Mouse (Mus musculus) myocyte (in vitro differentiated cells): Measurements from ENCODE around the gene Cript. TPM values are rescaled to one million over a fixed set of nuclear protein-coding genes. Genes with fewer than 3 reads are reported as not detected.

Experiments used
- H3K27me3 ChIP-seq: one replicate; pipeline ENCODE4 v1.6.1; 2011; ENCODE audit not compliant: control insufficient read depth, insufficient read depth, insufficient read length
- H3K36me3 ChIP-seq: one replicate; pipeline ENCODE4 v1.6.1; 2011; ENCODE audit not compliant: control insufficient read depth, insufficient read depth
- H3K4me2 ChIP-seq: one replicate; pipeline ENCODE4 v1.6.1; 2011; ENCODE audit warnings: low read depth, control low read depth
- H3K4me3 ChIP-seq: one replicate; pipeline ENCODE4 v1.5.1; 2011; ENCODE audit warnings: mild to moderate bottlenecking, control low read depth, moderate library complexity
- H3K79me2 ChIP-seq: one replicate; pipeline ENCODE4 v1.6.1; 2011; ENCODE audit not compliant: control insufficient read depth, insufficient read depth
- H3ac ChIP-seq: one replicate; pipeline ENCODE4 v1.6.1; 2011; ENCODE audit not compliant: control insufficient read depth, insufficient read length
- CEBPB ChIP-seq: IDR thresholded peaks from 2 replicates; pipeline ENCODE4 v1.6.1; 2011; ENCODE audit warnings: mild to moderate bottlenecking, moderate library complexity; ENCODE audit not compliant: poor library complexity, insufficient read depth, severe bottlenecking
- E2F4 ChIP-seq: IDR thresholded peaks from one replicate; pipeline ENCODE4 v1.6.1; 2011; ENCODE audit warnings: mild to moderate bottlenecking, control low read depth, moderate library complexity; ENCODE audit not compliant: insufficient read depth
- MAX ChIP-seq: IDR thresholded peaks from one replicate; pipeline ENCODE4 v1.6.1; 2011; ENCODE audit warnings: low read depth, mild to moderate bottlenecking, control low read depth
- MYOD1 ChIP-seq, 3 experiments: IDR thresholded peaks; one replicate each; pipeline ENCODE4 v1.6.1; 2011; ENCODE audit warnings: control low read depth in 2 of 3, low read depth in 2 of 3, mild to moderate bottlenecking in 2 of 3, moderate library complexity in 1 of 3; ENCODE audit not compliant: insufficient read length in 2 of 3, control insufficient read depth in 1 of 3
- MYOG ChIP-seq, 3 experiments: IDR thresholded peaks; one replicate each; pipeline ENCODE4 v1.6.1; 2011; ENCODE audit warnings: control low read depth in 2 of 3, low read depth in 2 of 3, mild to moderate bottlenecking in 2 of 3; ENCODE audit not compliant: insufficient read length in 2 of 3, control insufficient read depth in 1 of 3, insufficient read depth in 1 of 3
- POLR2A ChIP-seq: IDR thresholded peaks from one replicate; pipeline ENCODE4 v1.6.1; 2011; ENCODE audit warnings: low read depth, mild to moderate bottlenecking, control low read depth, moderate library complexity; ENCODE audit not compliant: insufficient read length
- POLR2AphosphoS2 ChIP-seq: IDR thresholded peaks from one replicate; pipeline ENCODE4 v1.6.1; 2011; ENCODE audit warnings: low read depth, control low read depth; ENCODE audit not compliant: insufficient read length
- REST ChIP-seq: IDR thresholded peaks from one replicate; pipeline ENCODE4 v1.6.1; 2011; ENCODE audit warnings: mild to moderate bottlenecking, control low read depth, moderate library complexity; ENCODE audit not compliant: insufficient read depth, insufficient read length
- SRF ChIP-seq: IDR thresholded peaks from one replicate; pipeline ENCODE4 v1.6.1; 2011; ENCODE audit warnings: low read depth; ENCODE audit not compliant: control insufficient read depth, insufficient read length
- TCF12 ChIP-seq: IDR thresholded peaks from one replicate; pipeline ENCODE4 v1.6.1; 2011; ENCODE audit warnings: mild to moderate bottlenecking, control low read depth; ENCODE audit not compliant: poor library complexity, insufficient read depth, severe bottlenecking
- TCF3 ChIP-seq: IDR thresholded peaks from one replicate; pipeline ENCODE4 v1.6.1; 2011; ENCODE audit warnings: low read depth, control low read depth; ENCODE audit not compliant: insufficient read length
- USF1 ChIP-seq: IDR thresholded peaks from one replicate; pipeline ENCODE4 v1.6.1; 2011; ENCODE audit warnings: low read depth, mild to moderate bottlenecking, control low read depth, moderate library complexity
- polyA plus RNA-seq: library from polyadenylated mRNA; unstranded; fragments of >200 nt; fragmentation: generic; extraction: Trizol; gene quantifications from one replicate; pipeline ENCODE4 v1.2.1, GENCODE M21; 2012; ENCODE audit warnings: missing spikeins

Gene Cript
- polyA plus RNA-seq, 1 experiment = 49.1 TPM

GRCm38 (mm10) chr17:87038496-87038895, 13.1 kb downstream of the Cript start:
- TF ChIP-seq E2F4 = no peak
- TF ChIP-seq SRF = no peak
- TF ChIP-seq MYOD1 (IDR thresholded peaks at IDR 0.05; ENCODE audit: control insufficient read depth in 1 of 3, insufficient read length in 2 of 3, low read depth in 2 of 3) = no peak
- no peak for TF ChIP-seq TCF3
- TF ChIP-seq MAX = no peak
- TF ChIP-seq MYOG (IDR thresholded peaks at IDR 0.05; ENCODE audit: control insufficient read depth in 1 of 3, insufficient read depth in 1 of 3, insufficient read length in 2 of 3, low read depth in 2 of 3) = no peak
- TF ChIP-seq POLR2AphosphoS2 = no peak
- no peak for TF ChIP-seq TCF12
- TF ChIP-seq CEBPB = no peak
- no peak for TF ChIP-seq POLR2A
- H3K79me2 ChIP-seq = no peaks in the 10 kb centered on the region

GRCm38 (mm10) chr17:87041739-87042138, 16.4 kb downstream of the Cript start:
- H3K27me3 ChIP-seq = no peaks in the 10 kb centered on the region
- no peak overlapping the region for H3K4me2 ChIP-seq
- no peak overlapping the region for H3ac ChIP-seq
- no peaks in the 10 kb centered on the region for H3K79me2 ChIP-seq
- H3K4me3 ChIP-seq = no peak overlapping the region
- peaks cover 8% of the 10 kb centered on the region for H3K36me3 ChIP-seq
- TF ChIP-seq MYOD1 (IDR thresholded peaks at IDR 0.05; ENCODE audit: control insufficient read depth in 1 of 3, insufficient read length in 2 of 3, low read depth in 2 of 3) (no peak), TCF3 (no peak), POLR2AphosphoS2 (no peak), USF1 (no peak), SRF (no peak), POLR2A (no peak), REST (no peak), E2F4 (no peak), TCF12 (no peak), CEBPB (no peak), MYOG (IDR thresholded peaks at IDR 0.05; ENCODE audit: control insufficient read depth in 1 of 3, insufficient read depth in 1 of 3, insufficient read length in 2 of 3, low read depth in 2 of 3) (no peak), MAX (no peak)

More at GRCm38 (mm10) chr17:87038496-87038895, 13.1 kb downstream of the Cript start:
- Histone ChIP-seq H3K36me3 (peaks cover 13% of the 10 kb centered on the region), H3K4me3 (no peak overlapping the region), H3K4me2 (no peak overlapping the region), H3ac (no peak overlapping the region), H3K27me3 (no peaks in the 10 kb centered on the region)

- no peaks in the 10 kb centered on the region for H3K27me3 ChIP-seq
- TF ChIP-seq REST = no peak
- no peak for TF ChIP-seq USF1
- TF ChIP-seq MYOG (IDR thresholded peaks at IDR 0.05; ENCODE audit: control insufficient read depth in 1 of 3, insufficient read depth in 1 of 3, insufficient read length in 2 of 3, low read depth in 2 of 3) = no peak
- no peaks in the 10 kb centered on the region for H3K36me3 ChIP-seq
- no peaks in the 10 kb centered on the region for H3K79me2 ChIP-seq
- no peak overlapping the region for H3K4me3 ChIP-seq
- H3ac ChIP-seq = no peak overlapping the region
- peak overlapping the region; percentile 41 for H3K4me2 ChIP-seq
These were observed 19.0 kb downstream of the Cript start for GRCm38 (mm10) chr17:87044364-87044763.

DNA sequence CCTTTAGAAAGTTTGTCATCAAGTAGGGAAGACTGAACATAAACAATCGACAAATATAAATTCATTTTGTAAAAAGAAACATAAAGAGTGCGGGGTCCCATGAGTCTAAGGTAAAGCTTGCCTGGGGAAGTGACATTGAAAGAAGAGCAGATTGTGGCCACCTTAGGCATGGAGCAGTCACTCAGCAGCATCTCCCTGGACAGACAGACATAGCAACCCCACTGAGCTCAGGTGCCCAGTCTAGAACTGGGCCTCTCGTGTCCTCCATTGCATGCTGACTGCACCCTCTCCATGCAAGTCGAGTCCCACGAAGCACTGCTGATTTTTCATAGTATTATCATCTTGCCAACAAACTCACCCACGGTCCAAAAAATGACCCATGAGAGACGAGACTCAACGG, 19.4 kb downstream of the Cript start:
- no peak overlapping the region for H3ac ChIP-seq
- TF ChIP-seq USF1 = no peak
- TF ChIP-seq POLR2A = no peak
- no peak for TF ChIP-seq REST
- no peak for TF ChIP-seq MYOG (IDR thresholded peaks at IDR 0.05; ENCODE audit: control insufficient read depth in 1 of 3, insufficient read depth in 1 of 3, insufficient read length in 2 of 3, low read depth in 2 of 3)
- TF ChIP-seq E2F4 = no peak
- TF ChIP-seq TCF12 = no peak
- TF ChIP-seq POLR2AphosphoS2 = no peak
- no peak for TF ChIP-seq CEBPB
- TF ChIP-seq MAX = no peak
- no peak for TF ChIP-seq MYOD1 (IDR thresholded peaks at IDR 0.05; ENCODE audit: control insufficient read depth in 1 of 3, insufficient read length in 2 of 3, low read depth in 2 of 3)
- no peak for TF ChIP-seq SRF
- TF ChIP-seq TCF3 = no peak
- no peaks in the 10 kb centered on the region for H3K79me2 ChIP-seq
- no peak overlapping the region for H3K4me3 ChIP-seq
- no peaks in the 10 kb centered on the region for H3K36me3 ChIP-seq
- H3K4me2 ChIP-seq = no peak overlapping the region
- H3K27me3 ChIP-seq = no peaks in the 10 kb centered on the region

- H3K27me3 ChIP-seq = no peaks in the 10 kb centered on the region
- H3K4me3 ChIP-seq = no peak overlapping the region
- TF ChIP-seq MAX = no peak
- TF ChIP-seq POLR2AphosphoS2 = no peak
- no peak for TF ChIP-seq TCF3
- TF ChIP-seq MYOD1 (IDR thresholded peaks at IDR 0.05; ENCODE audit: control insufficient read depth in 1 of 3, insufficient read length in 2 of 3, low read depth in 2 of 3) = no peak
- TF ChIP-seq MYOG (IDR thresholded peaks at IDR 0.05; ENCODE audit: control insufficient read depth in 1 of 3, insufficient read depth in 1 of 3, insufficient read length in 2 of 3, low read depth in 2 of 3) = no peak
- no peak for TF ChIP-seq SRF
- TF ChIP-seq REST = no peak
- TF ChIP-seq CEBPB = no peak
- TF ChIP-seq TCF12 = no peak
- no peak for TF ChIP-seq USF1
- TF ChIP-seq POLR2A = no peak
- TF ChIP-seq E2F4 = no peak
- H3ac ChIP-seq = no peak overlapping the region
- H3K4me2 ChIP-seq = no peak overlapping the region
- no peaks in the 10 kb centered on the region for H3K79me2 ChIP-seq
- H3K36me3 ChIP-seq = no peaks in the 10 kb centered on the region
These were observed 24.3 kb downstream of the Cript start for GRCm38 (mm10) chr17:87049696-87050095.
